Mouse (Mus musculus): ENCODE results near the gene Arid1b. TPM values are rescaled to one million over a fixed set of nuclear protein-coding genes. Genes with fewer than 3 reads are reported as not detected.

Arid1b gene
- polyA plus RNA-seq, 1 experiment from 2014 or later = 12.2 TPM

DNA sequence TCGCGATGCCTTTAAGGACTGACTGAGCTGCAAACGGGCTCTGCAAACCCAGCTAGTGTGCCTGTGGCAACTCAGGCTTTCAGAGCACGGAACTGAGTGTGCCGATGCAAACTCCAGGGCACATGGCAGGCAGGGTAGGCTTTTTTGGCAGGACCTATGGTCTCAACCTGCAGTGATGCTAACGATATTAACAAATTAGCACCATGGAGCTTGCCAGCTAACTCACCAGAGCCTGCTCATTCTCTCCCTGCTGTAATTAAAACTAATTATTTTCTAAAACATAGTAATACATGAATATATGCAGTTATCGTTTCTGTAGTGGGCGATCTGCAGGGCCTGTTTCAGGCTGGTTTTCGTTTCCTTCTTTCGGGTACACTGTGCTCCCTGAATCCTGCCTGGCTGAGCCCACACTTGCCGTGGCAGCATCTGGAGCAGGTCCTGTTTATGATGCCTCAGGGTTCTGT is 316.3 kb downstream of the Arid1b start:
- Histone ChIP-seq H3K4me3 (replicated peaks) (no peak overlapping the region), H3K27ac (replicated peaks) (peak overlapping the region; percentile 2; the same call in 1 of the 2 replicates), H3K9me3 (replicated peaks) (no peaks in the 10 kb centered on the region), H3K9ac (no peak overlapping the region), H3K27me3 (no peaks in the 10 kb centered on the region), H3K4me1 (peaks cover 28% of the 10 kb centered on the region), H3K36me3 (peaks cover 34% of the 10 kb centered on the region), H3K4me2 (replicated peaks) (no peak overlapping the region)
- 39% methylated on average over 11 of the region's 11 CpGs for WGBS
- ATAC-seq (ENCODE audit: insufficient number of reproducible peaks, low FRiP score, low TSS enrichment, low read depth) = no peak

DNA sequence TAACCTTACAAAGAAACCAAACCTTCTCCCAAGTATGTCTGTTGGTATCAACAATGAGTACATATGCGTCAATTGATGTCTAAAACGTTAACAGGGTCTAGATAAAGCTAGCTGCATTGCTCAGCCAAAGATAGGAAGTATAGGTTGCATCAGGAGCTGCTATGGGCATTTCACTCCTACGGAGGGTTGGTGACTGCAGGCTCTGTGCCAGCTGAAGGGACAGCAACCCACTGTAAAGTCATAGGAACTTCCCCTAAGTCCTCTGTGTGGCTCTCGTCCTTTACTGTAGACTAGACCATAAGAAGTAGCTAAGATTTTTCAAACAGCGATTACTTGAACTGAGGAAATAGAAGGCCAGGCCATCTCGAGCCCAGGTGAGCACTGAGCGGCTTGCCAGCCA is 316.9 kb downstream of the Arid1b start:
- Histone ChIP-seq H3K9ac (no peak overlapping the region), H3K4me1 (peaks cover 24% of the 10 kb centered on the region), H3K27me3 (no peaks in the 10 kb centered on the region), H3K4me3 (replicated peaks) (no peak overlapping the region), H3K36me3 (peaks cover 29% of the 10 kb centered on the region), H3K27ac (replicated peaks) (no peak overlapping the region), H3K9me3 (replicated peaks) (no peaks in the 10 kb centered on the region), H3K4me2 (replicated peaks) (no peak overlapping the region)
- no peak for ATAC-seq (ENCODE audit: insufficient number of reproducible peaks, low FRiP score, low TSS enrichment, low read depth)
- WGBS = 84% methylated on average over 7 of the region's 7 CpGs

DNA sequence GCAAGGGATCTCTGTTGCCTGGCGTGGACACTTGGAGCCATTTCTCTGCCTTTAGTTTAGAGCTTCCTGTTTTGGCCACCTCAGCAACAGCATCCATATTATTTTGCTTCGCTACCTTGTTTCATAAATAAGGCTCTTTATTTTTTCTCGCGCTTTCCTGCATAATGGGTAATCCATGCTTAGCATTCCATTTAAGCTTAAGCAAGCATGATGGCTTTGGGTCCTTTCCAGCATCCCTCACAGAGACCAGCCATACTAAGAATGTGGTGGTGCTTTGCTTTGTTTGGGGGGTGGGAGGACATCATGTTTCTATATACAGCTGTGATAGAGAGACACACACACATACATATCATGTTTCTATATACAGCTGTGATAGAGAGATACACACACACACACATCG is 318.2 kb downstream of the Arid1b start:
- 79% methylated on average over 5 of the region's 5 CpGs for WGBS
- no peak overlapping the region for H3K4me3 ChIP-seq (replicated peaks)
- H3K9me3 ChIP-seq (replicated peaks) = no peaks in the 10 kb centered on the region
- H3K27me3 ChIP-seq = no peaks in the 10 kb centered on the region
- peaks cover 18% of the 10 kb centered on the region for H3K4me1 ChIP-seq
- no peak overlapping the region for H3K27ac ChIP-seq (replicated peaks)
- no peak overlapping the region for H3K4me2 ChIP-seq (replicated peaks)
- no peak for ATAC-seq (ENCODE audit: insufficient number of reproducible peaks, low FRiP score, low TSS enrichment, low read depth)
- H3K36me3 ChIP-seq = peaks cover 35% of the 10 kb centered on the region
- no peak overlapping the region for H3K9ac ChIP-seq

DNA sequence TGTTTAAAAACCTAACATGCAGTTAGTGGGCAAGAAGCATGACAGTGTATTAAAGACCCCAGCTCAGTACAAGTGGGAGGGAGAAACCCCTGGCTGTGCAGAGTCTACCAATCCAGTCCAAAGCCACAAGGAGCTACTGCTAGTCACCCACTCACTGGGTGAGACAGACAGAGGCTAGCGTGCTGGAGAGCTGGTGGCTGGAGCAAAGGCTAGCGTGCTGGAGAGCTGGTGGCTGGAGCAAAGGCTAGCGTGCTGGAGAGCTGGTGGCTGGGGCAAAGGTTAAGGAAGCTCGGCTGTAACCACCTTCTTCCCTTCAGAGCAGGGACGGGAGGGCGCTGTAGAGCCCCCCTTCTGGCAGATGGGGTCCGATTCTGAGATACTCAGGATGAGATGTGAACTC is 320.6 kb downstream of the Arid1b start:
- 67% methylated on average over 7 of the region's 7 CpGs for WGBS
- Histone ChIP-seq H3K4me2 (replicated peaks) (no peak overlapping the region), H3K4me1 (peaks cover 17% of the 10 kb centered on the region), H3K36me3 (peaks cover 40% of the 10 kb centered on the region), H3K9me3 (replicated peaks) (no peaks in the 10 kb centered on the region), H3K9ac (no peak overlapping the region), H3K27ac (replicated peaks) (no peak overlapping the region), H3K27me3 (no peaks in the 10 kb centered on the region), H3K4me3 (replicated peaks) (no peak overlapping the region)
- no peak for ATAC-seq (ENCODE audit: insufficient number of reproducible peaks, low FRiP score, low TSS enrichment, low read depth)

DNA sequence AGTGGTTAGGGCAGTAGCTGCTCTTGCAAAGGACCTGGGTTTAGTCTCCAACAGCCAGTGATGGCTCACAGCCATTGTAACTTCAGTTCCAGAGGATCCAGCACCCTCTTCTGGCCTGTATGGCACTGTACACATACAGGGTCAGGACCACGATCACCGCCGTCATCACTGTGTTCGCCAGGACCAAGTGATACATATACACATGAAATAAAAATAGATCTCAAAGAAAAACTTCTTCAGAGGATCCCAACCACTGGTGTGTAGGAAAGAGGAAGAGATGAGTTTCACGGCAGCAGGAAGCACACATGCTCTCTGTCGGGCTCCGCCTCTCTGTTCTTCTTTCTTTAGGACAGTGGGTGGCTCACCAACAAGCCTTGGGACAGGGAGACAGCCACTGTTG is 322.4 kb downstream of the Arid1b start:
- Histone ChIP-seq H3K27ac (replicated peaks) (no peak overlapping the region), H3K9me3 (replicated peaks) (no peaks in the 10 kb centered on the region), H3K4me1 (0 out of 2 replicates have a peak, but pooled peaks cover 5% of the 10 kb centered on the region), H3K27me3 (no peaks in the 10 kb centered on the region), H3K4me3 (replicated peaks) (no peak overlapping the region), H3K4me2 (replicated peaks) (no peak overlapping the region), H3K36me3 (peaks cover 53% of the 10 kb centered on the region), H3K9ac (no peak overlapping the region)
- no peak for ATAC-seq (ENCODE audit: insufficient number of reproducible peaks, low FRiP score, low TSS enrichment, low read depth)
- 80% methylated on average over 7 of the region's 7 CpGs for WGBS

DNA sequence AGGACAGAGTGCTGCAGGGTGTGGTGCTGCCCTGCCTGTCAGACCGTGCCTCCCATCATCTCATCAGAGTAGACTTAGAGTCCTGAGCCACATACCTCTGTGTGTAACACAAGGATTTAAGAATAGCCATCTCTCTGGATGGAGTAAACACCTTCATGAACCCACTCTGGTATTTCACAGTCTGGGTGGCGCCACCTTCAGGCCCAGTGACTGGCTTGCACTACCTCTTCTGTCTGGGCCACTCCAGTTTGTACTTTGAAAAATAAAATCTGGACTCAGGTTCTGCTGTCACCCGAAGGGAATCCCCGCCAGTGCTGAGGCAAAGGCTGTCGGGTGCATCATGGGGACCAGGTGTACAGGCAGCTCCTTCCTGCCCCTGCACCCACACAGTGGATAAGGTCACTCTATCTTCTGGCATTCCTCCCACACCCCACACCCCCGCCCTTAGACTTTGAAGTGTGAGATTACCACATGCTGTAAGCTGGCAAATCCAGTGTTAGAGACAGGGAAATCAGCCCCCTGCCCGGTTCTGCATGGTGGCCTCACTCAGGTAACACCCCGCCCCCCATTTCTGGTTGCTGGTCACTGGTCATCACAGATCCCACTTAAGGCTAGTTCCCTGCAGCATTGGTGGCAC is 327.6 kb downstream of the Arid1b start:
- H3K4me3 ChIP-seq (replicated peaks) = no peak overlapping the region
- no peak overlapping the region for H3K27ac ChIP-seq (replicated peaks)
- no peaks in the 10 kb centered on the region for H3K9me3 ChIP-seq (replicated peaks)
- 76% methylated on average over 8 of the region's 8 CpGs for WGBS
- H3K4me1 ChIP-seq = peaks cover 15% of the 10 kb centered on the region
- no peaks in the 10 kb centered on the region for H3K27me3 ChIP-seq
- H3K36me3 ChIP-seq = peaks cover 52% of the 10 kb centered on the region
- ATAC-seq (ENCODE audit: insufficient number of reproducible peaks, low FRiP score, low TSS enrichment, low read depth) = peak; percentile 35; the same call in 1 of the 2 replicates
- H3K4me2 ChIP-seq (replicated peaks) = no peak overlapping the region
- no peak overlapping the region for H3K9ac ChIP-seq

DNA sequence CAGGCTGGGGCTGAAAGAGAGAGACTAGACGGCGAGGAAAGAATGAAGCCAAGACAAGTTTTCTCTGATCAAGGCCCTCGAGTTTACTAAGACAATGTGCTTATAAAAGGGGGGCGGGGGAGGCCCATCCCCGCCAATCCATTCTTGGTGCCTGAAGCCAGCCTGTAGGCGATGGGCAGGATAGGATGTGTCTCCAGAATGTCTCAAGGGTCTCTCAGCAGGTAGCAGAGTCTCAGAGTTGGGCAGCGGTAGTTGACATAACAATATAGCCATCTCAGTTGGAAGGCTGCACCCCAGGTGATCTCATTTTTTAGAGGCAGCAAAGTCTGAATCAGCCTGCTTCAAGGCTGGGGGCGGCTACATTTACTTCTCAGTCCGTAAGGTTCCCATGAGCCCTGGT is 328.5 kb downstream of the Arid1b start:
- Histone ChIP-seq H3K4me1 (peaks cover 15% of the 10 kb centered on the region), H3K27ac (replicated peaks) (no peak overlapping the region), H3K27me3 (no peaks in the 10 kb centered on the region), H3K9me3 (replicated peaks) (no peaks in the 10 kb centered on the region), H3K9ac (no peak overlapping the region), H3K4me3 (replicated peaks) (no peak overlapping the region), H3K4me2 (replicated peaks) (no peak overlapping the region), H3K36me3 (peaks cover 54% of the 10 kb centered on the region)
- no peak for ATAC-seq (ENCODE audit: insufficient number of reproducible peaks, low FRiP score, low TSS enrichment, low read depth)
- 76% methylated on average over 9 of the region's 9 CpGs for WGBS

DNA sequence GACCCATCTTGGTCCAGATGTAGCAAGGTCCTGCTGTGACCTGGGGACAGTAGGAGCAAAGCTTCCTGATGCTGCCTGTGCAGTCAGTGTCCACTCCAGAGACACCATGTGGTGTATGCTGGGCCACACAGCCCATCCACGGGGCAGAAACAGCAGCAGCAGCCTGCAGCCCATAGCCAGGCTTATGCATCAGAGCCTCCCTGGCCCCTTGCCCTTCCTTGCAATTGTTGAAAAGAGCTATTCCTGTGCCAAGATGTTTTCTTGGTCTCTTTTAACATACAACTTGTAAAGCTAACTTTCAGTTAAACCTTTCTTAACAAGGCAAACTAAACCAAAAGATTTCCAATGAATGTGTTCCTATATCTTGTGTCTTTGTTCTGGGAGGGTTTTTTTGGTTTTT is 329.6 kb downstream of the Arid1b start:
- Histone ChIP-seq H3K4me1 (peaks cover 15% of the 10 kb centered on the region), H3K36me3 (peaks cover 61% of the 10 kb centered on the region), H3K4me2 (replicated peaks) (no peak overlapping the region), H3K27ac (replicated peaks) (0 out of 2 replicates have a peak overlapping the region, but pooled peaks have one; percentile 45), H3K4me3 (replicated peaks) (no peak overlapping the region), H3K27me3 (no peaks in the 10 kb centered on the region), H3K9me3 (replicated peaks) (no peaks in the 10 kb centered on the region), H3K9ac (no peak overlapping the region)
- ATAC-seq (ENCODE audit: insufficient number of reproducible peaks, low FRiP score, low TSS enrichment, low read depth) = no peak
- 45% methylated on average over 1 of the region's 1 CpGs for WGBS

DNA sequence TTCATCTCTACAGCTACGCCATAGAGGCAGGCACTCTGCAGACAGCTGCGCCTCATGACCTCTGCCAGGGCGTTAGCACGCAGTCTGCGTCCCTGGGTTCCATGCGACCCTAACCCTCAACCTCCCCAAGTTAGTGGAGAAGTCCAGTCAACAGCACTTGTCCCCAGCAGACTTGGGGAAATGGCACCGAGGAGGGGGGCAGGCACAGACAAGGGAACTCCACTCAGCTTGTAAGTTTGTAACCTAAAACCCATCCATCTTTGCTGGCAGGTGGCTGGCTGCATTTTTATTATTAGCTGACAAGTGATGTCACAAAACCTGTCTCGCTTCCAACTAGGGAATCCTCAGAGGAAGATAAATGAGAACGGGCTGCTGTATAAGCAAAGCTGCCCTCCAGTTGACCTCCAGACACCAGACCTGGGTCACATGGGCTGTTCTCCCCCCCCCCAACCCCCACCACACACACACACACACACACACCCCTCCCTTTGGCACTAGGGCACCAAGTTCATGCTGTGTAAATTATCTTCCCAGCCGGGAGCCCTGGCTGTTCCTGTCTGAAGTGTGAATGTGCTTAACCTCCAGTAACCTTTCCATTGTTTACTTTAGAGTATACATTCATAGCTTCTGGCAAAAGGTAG is 330.2 kb downstream of the Arid1b start:
- H3K9ac ChIP-seq = no peak overlapping the region
- peak; percentile 69; the same call in 1 of the 2 replicates for ATAC-seq (ENCODE audit: insufficient number of reproducible peaks, low FRiP score, low TSS enrichment, low read depth)
- 28% methylated on average over 10 of the region's 10 CpGs for WGBS
- no peak overlapping the region for H3K4me3 ChIP-seq (replicated peaks)
- H3K4me2 ChIP-seq (replicated peaks) = no peak overlapping the region
- H3K9me3 ChIP-seq (replicated peaks) = no peaks in the 10 kb centered on the region
- H3K27me3 ChIP-seq = no peaks in the 10 kb centered on the region
- peaks cover 61% of the 10 kb centered on the region for H3K36me3 ChIP-seq
- H3K27ac ChIP-seq (replicated peaks) = 0 out of 2 replicates have a peak overlapping the region, but pooled peaks have one; percentile 45
- H3K4me1 ChIP-seq = peaks cover 15% of the 10 kb centered on the region

DNA sequence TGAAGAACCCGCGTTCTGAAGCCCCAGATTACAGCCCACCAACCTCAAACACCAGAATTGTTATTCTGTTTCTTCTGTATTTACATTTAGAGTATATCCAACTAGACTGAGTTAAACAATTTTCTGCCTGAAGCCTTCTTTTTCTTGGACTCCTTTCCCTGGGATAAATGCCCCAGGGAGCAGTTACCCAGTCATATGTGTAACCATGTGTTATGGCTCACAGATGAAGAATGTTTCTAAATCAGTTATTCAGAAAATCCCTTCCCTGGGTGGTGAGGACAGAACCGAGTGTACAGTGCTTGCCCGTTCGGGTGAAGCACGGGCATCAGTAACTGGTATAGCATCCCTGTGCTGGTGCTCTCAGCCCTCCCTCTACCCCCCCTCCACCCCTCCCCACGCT is 332.6 kb downstream of the Arid1b start:
- H3K9me3 ChIP-seq (replicated peaks) = no peaks in the 10 kb centered on the region
- H3K36me3 ChIP-seq = peaks cover 62% of the 10 kb centered on the region
- WGBS = 80% methylated on average over 7 of the region's 7 CpGs
- H3K27ac ChIP-seq (replicated peaks) = no peak overlapping the region
- no peak for ATAC-seq (ENCODE audit: insufficient number of reproducible peaks, low FRiP score, low TSS enrichment, low read depth)
- peaks cover 15% of the 10 kb centered on the region for H3K4me1 ChIP-seq
- H3K27me3 ChIP-seq = no peaks in the 10 kb centered on the region
- H3K9ac ChIP-seq = no peak overlapping the region
- no peak overlapping the region for H3K4me2 ChIP-seq (replicated peaks)
- H3K4me3 ChIP-seq (replicated peaks) = no peak overlapping the region

DNA sequence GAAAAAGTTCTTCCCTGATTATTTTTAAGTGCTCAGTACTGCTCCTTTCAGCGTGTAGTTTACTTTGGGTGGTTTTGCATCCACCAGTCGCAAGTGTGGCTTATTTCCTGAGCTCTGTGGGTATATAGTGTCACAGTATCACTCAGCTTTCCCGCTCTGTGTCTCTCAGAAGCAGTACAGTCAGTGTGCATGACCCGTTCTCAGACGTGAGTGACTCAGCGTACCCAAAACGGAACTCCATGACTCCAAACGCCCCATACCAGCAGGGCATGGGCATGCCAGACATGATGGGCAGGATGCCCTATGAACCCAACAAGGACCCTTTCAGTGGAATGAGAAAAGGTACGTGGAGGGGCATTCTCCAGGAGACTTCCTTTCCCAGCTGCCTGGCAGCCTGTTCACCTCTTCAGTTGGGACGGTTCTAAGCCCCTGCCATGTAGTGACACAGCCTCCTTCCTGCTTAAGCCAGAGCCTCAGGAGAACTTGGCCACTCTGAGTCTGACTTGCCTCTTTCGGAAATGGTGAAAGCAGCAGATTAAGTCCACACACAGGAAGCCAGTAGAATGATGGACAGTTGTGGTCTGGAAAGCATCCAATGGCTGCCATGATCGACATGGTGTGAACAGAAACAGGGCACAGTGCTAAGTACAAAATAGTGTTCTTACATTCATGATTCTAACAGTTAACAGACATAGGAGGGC is 333.5 kb downstream of the Arid1b start:
- WGBS = 75% methylated on average over 12 of the region's 12 CpGs

More for the DNA sequence above, 333.5 kb downstream of the Arid1b start:
- no peak for ATAC-seq (ENCODE audit: insufficient number of reproducible peaks, low FRiP score, low TSS enrichment, low read depth)
- no peak overlapping the region for H3K4me3 ChIP-seq (replicated peaks)
- H3K9me3 ChIP-seq (replicated peaks) = no peaks in the 10 kb centered on the region
- H3K27ac ChIP-seq (replicated peaks) = no peak overlapping the region
- peaks cover 15% of the 10 kb centered on the region for H3K4me1 ChIP-seq
- H3K27me3 ChIP-seq = no peaks in the 10 kb centered on the region
- no peak overlapping the region for H3K9ac ChIP-seq
- H3K36me3 ChIP-seq = peaks cover 61% of the 10 kb centered on the region
- no peak overlapping the region for H3K4me2 ChIP-seq (replicated peaks)
